8 mouse cellular contexts compared by ENCODE assay signal in the genomic region with DNA sequence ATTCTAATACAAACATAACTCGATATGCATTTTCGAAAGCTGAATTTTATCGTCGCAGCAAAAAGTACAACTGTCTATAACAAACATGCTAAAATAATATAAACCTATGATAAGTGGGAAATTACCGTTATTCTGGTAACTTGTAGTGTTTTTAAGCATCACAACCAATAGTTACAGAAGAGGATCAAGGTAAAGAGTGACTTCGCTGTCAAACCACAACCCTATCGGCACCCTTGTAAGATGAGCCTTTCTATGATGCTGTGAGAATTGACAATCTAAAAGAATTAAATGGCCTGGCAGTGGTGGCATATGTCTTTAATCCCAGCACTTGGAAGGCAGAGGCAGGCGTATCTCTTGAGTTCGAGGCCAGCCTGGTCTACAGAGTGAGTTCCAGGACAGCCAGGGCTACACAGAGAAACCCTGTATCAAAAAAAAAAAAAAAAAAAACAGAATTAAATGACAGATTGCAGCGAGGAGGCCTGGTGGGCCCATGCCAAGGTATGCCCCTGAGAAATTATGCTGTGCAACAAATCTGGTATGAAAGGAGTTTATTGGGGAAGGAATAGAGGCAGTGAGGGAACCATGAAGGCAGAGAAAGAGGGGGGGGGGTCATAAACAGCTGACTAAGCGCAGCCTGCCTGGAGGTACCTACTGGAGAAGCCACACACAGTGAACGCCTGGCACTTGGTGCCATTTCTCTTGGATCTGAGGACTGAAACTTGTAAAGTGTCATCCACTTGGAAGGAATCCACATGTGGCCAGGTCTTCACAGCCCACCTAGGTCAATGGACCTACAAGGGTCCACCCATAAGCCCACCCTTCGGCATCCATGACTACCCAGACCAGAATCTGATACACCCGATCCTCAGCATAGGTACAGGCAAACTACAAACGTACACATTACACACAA. TPM values are rescaled to one million over a fixed set of nuclear protein-coding genes. Genes with fewer than 3 reads are reported as not detected.
DNase-seq lines count a peak whose midpoint lies in the region; ATAC-seq and TF ChIP-seq lines count a peak whose summit lies in the region.

No protein-coding gene starts in this region.

- no peak for TF ChIP-seq CTCF in kidney, postnatal 0 days (IDR thresholded peaks at IDR 0.05; ENCODE audit: low read depth)

- DNase-seq in kidney, postnatal 0 days (ENCODE audit: low spot score), result no peak
- DNase-seq in kidney, adult 8-10 months, result no peak
- DNase-seq in embryonic facial prominence, embryonic 10.5 days (ENCODE audit: low spot score), result no peak
- DNase-seq in spleen, postnatal 14 days (ENCODE audit: low spot score in 2 of 2), result no peak
- DNase-seq in spleen, adult 18-20 months, result no peak

- H3K4me3 ChIP-seq in kidney, postnatal 0 days (replicated peaks; ENCODE audit: low read depth, low read length), result peak overlapping the region; percentile 57; the same call in 1 of the 2 replicates
- H3K4me3 ChIP-seq in embryonic facial prominence, embryonic 10.5 days, result peak overlapping the region; percentile 86
- peak overlapping the region; percentile 79 for H3K4me3 ChIP-seq in hindbrain, embryonic 12.5 days
- peak overlapping the region; percentile 69 for H3K4me3 ChIP-seq in midbrain, embryonic 12.5 days

- WGBS in kidney, postnatal 0 days, result 64% methylated on average over 15 of the region's 15 CpGs
- 68% methylated on average over 15 of the region's 15 CpGs for WGBS in embryonic facial prominence, embryonic 10.5 days
- WGBS in hindbrain, embryonic 12.5 days, result 67% methylated on average over 15 of the region's 15 CpGs
- WGBS in midbrain, embryonic 12.5 days, result 68% methylated on average over 15 of the region's 15 CpGs

- H3K27me3 ChIP-seq in kidney, postnatal 0 days (ENCODE audit: insufficient read depth, low read length), result no peaks in the 10 kb centered on the region
- H3K27me3 ChIP-seq in embryonic facial prominence, embryonic 10.5 days (replicated peaks; ENCODE audit: low read depth, poor library complexity, severe bottlenecking), result no peaks in the 10 kb centered on the region
- H3K27me3 ChIP-seq in hindbrain, embryonic 12.5 days, result no peaks in the 10 kb centered on the region
- H3K27me3 ChIP-seq in midbrain, embryonic 12.5 days, result no peaks in the 10 kb centered on the region

- peak overlapping the region; percentile 78 for H3K4me2 ChIP-seq in kidney, postnatal 0 days (ENCODE audit: low read length)
- H3K4me2 ChIP-seq in hindbrain, embryonic 12.5 days (replicated peaks), result peak overlapping the region; percentile 92
- peak overlapping the region; percentile 74 for H3K4me2 ChIP-seq in midbrain, embryonic 12.5 days (replicated peaks)

- H3K9me3 ChIP-seq in kidney, postnatal 0 days (replicated peaks; ENCODE audit: low read length), result no peaks in the 10 kb centered on the region
- no peaks in the 10 kb centered on the region for H3K9me3 ChIP-seq in embryonic facial prominence, embryonic 10.5 days
- H3K9me3 ChIP-seq in hindbrain, embryonic 12.5 days (replicated peaks), result no peaks in the 10 kb centered on the region
- no peaks in the 10 kb centered on the region for H3K9me3 ChIP-seq in midbrain, embryonic 12.5 days

- H3K27ac ChIP-seq in kidney, postnatal 0 days, result peak overlapping the region; percentile 70; the same call in 1 of the 2 replicates
- H3K27ac ChIP-seq in embryonic facial prominence, embryonic 10.5 days (replicated peaks), result peak overlapping the region; percentile 92
- H3K27ac ChIP-seq in hindbrain, embryonic 12.5 days, result peak overlapping the region; percentile 92
- H3K27ac ChIP-seq in midbrain, embryonic 12.5 days (replicated peaks), result peak overlapping the region; percentile 91

- ATAC-seq in kidney, postnatal 0 days (replicated peaks; ENCODE audit: low FRiP score, low read depth), result no peak
- no peak for ATAC-seq in hindbrain, embryonic 12.5 days (ENCODE audit: low FRiP score)
- no peak for ATAC-seq in midbrain, embryonic 12.5 days (ENCODE audit: low FRiP score, low read depth)
- no peak for ATAC-seq in frontal cortex, adult (ENCODE audit: low TSS enrichment)

- H3K9ac ChIP-seq in kidney, postnatal 0 days (ENCODE audit: low read depth, low read length), result no peak overlapping the region
- no peak overlapping the region for H3K9ac ChIP-seq in hindbrain, embryonic 12.5 days
- H3K9ac ChIP-seq in midbrain, embryonic 12.5 days (replicated peaks), result 0 out of 2 replicates have a peak overlapping the region, but pooled peaks have one; percentile 7

- H3K4me1 ChIP-seq in kidney, postnatal 0 days (replicated peaks; ENCODE audit: insufficient read depth, low read length), result peaks cover 30% of the 10 kb centered on the region
- peaks cover 83% of the 10 kb centered on the region for H3K4me1 ChIP-seq in embryonic facial prominence, embryonic 10.5 days
- H3K4me1 ChIP-seq in hindbrain, embryonic 12.5 days, result peaks cover 57% of the 10 kb centered on the region
- peaks cover 56% of the 10 kb centered on the region for H3K4me1 ChIP-seq in midbrain, embryonic 12.5 days

- H3K36me3 ChIP-seq in kidney, postnatal 0 days (ENCODE audit: insufficient read depth, low read length), result no peaks in the 10 kb centered on the region
- peaks cover 43% of the 10 kb centered on the region for H3K36me3 ChIP-seq in embryonic facial prominence, embryonic 10.5 days (replicated peaks)
- H3K36me3 ChIP-seq in hindbrain, embryonic 12.5 days, result peaks cover 2% of the 10 kb centered on the region
- peaks cover 18% of the 10 kb centered on the region for H3K36me3 ChIP-seq in midbrain, embryonic 12.5 days

RNA-seq across cellular contexts. Expression of a gene that starts 0.8 kb away (rescaled TPM):
- 210 and 212 TPM in 2 replicates for polyA plus RNA-seq in kidney, postnatal 0 days (2015; fragmentation: Nextera tagmentation; extraction: Ambion mirVana)
- 62.3 and 63.3 TPM in 2 replicates for polyA plus RNA-seq in embryonic facial prominence, embryonic 10.5 days (2016; fragmentation: Nextera tagmentation; extraction: Ambion mirVana)
- polyA plus RNA-seq in hindbrain, embryonic 12.5 days (2016; fragmentation: Nextera tagmentation; extraction: Ambion mirVana), result 54.3 and 63.9 TPM in 2 replicates
- polyA plus RNA-seq in midbrain, embryonic 12.5 days (2016; fragmentation: Nextera tagmentation; extraction: Ambion mirVana), result 61.1 and 62.3 TPM in 2 replicates

RNA-seq across cellular contexts. Expression of a gene that starts 1.3 kb away (rescaled TPM):
- 201 and 204 TPM in 2 replicates for polyA plus RNA-seq in kidney, postnatal 0 days (2015; fragmentation: Nextera tagmentation; extraction: Ambion mirVana)
- 589 and 605 TPM in 2 replicates for polyA plus RNA-seq in embryonic facial prominence, embryonic 10.5 days (2016; fragmentation: Nextera tagmentation; extraction: Ambion mirVana)
- polyA plus RNA-seq in hindbrain, embryonic 12.5 days (2016; fragmentation: Nextera tagmentation; extraction: Ambion mirVana), result 401 and 429 TPM in 2 replicates
- 446 and 464 TPM in 2 replicates for polyA plus RNA-seq in midbrain, embryonic 12.5 days (2016; fragmentation: Nextera tagmentation; extraction: Ambion mirVana)

RNA-seq across cellular contexts. Expression of a gene that starts 38.9 kb away (rescaled TPM):
- 26.4 and 27.8 TPM in 2 replicates for polyA plus RNA-seq in kidney, postnatal 0 days (2015; fragmentation: Nextera tagmentation; extraction: Ambion mirVana)
- polyA plus RNA-seq in embryonic facial prominence, embryonic 10.5 days (2016; fragmentation: Nextera tagmentation; extraction: Ambion mirVana), result 21.0 and 22.3 TPM in 2 replicates
- polyA plus RNA-seq in hindbrain, embryonic 12.5 days (2016; fragmentation: Nextera tagmentation; extraction: Ambion mirVana), result 29.7 and 33.9 TPM in 2 replicates
- polyA plus RNA-seq in midbrain, embryonic 12.5 days (2016; fragmentation: Nextera tagmentation; extraction: Ambion mirVana), result 39.7 and 40.3 TPM in 2 replicates
